Mouse (Mus musculus) embryonic facial prominence, embryonic 12.5 days (tissue): ENCODE data around the gene Gm8764. TPM values are rescaled to one million over a fixed set of nuclear protein-coding genes. Genes with fewer than 3 reads are reported as not detected.

Experiments
- polyA plus RNA-seq: library from polyadenylated mRNA; unstranded; fragments of >200 nt; fragmentation: Nextera tagmentation; extraction: Ambion mirVana; gene quantifications from 2 replicates; pipeline ENCODE4 v1.2.1, GENCODE M21; 2016

Gene Gm8764
- polyA plus RNA-seq, 1 experiment from 2014 or later, result not detected

Other genes with a start within 250 kb of the Gm8764 start
- gene Gm21293, start 17.0 kb upstream of the Gm8764 start, polyA plus RNA-seq, result not detected in 2 replicates
- not detected in 2 replicates for gene Gm6763, start 8.5 kb upstream of the Gm8764 start, polyA plus RNA-seq
- not detected in 2 replicates for gene Gm21304, start 8.5 kb downstream of the Gm8764 start, polyA plus RNA-seq
- gene Gm21312, start 17.0 kb downstream of the Gm8764 start, polyA plus RNA-seq, result not detected in 2 replicates
- gene Gm20765, start 25.5 kb downstream of the Gm8764 start, polyA plus RNA-seq, result not detected in 2 replicates
- gene Gm4340, start 34.0 kb downstream of the Gm8764 start, polyA plus RNA-seq, result not detected in 2 replicates